Mouse (Mus musculus) stomach, postnatal 0 days (tissue): ENCODE data around the gene Cyba. TPM values are rescaled to one million over a fixed set of nuclear protein-coding genes. Genes with fewer than 3 reads are reported as not detected.

Experiments
- ATAC-seq: fragments of 200-750 bp; cut with Nextera tagmentation; 2 replicates; pipeline ENCODE4 v1.8.0; 2017; ENCODE audit not compliant: low FRiP score, low TSS enrichment
- DNase-seq: peaks from one replicate; pipeline ENCODE4 v3.0.0-alpha.2; 2016; ENCODE audit warnings: low spot score
- H3K27ac ChIP-seq: fragments of 300-500 bp; sonication (generic); replicated peaks from 2 replicates; pipeline ENCODE4 v1.5.1; 2014; ENCODE audit warnings: mild to moderate bottlenecking, control low read depth
- H3K27me3 ChIP-seq: fragments of 300-500 bp; sonication (generic); 2 replicates; pipeline ENCODE4 v1.6.1; 2014; ENCODE audit warnings: low read length; ENCODE audit not compliant: control insufficient read depth, insufficient read depth
- H3K36me3 ChIP-seq: fragments of 300-500 bp; sonication (generic); 2 replicates; pipeline ENCODE4 v1.6.1; 2014; ENCODE audit warnings: low read length, mixed read lengths; ENCODE audit not compliant: control insufficient read depth, insufficient read depth
- H3K4me1 ChIP-seq: fragments of 300-500 bp; sonication (generic); replicated peaks from 2 replicates; pipeline ENCODE4 v1.6.1; 2014; ENCODE audit warnings: antibody characterized with exemption; ENCODE audit not compliant: control insufficient read depth, insufficient read depth
- H3K4me2 ChIP-seq: fragments of 300-500 bp; sonication (generic); replicated peaks from 2 replicates; pipeline ENCODE4 v1.6.1; 2014; ENCODE audit warnings: low read depth, mild to moderate bottlenecking, control low read depth, moderate library complexity
- H3K4me3 ChIP-seq: fragments of 300-500 bp; sonication (generic); 2 replicates; pipeline ENCODE4 v1.5.1; 2014; ENCODE audit warnings: low read depth, low read length, control low read depth
- H3K9ac ChIP-seq: fragments of 300-500 bp; sonication (generic); 2 replicates; pipeline ENCODE4 v1.6.1; 2014; ENCODE audit warnings: mild to moderate bottlenecking, low read length, control low read depth, mixed read lengths
- H3K9me3 ChIP-seq: fragments of 300-500 bp; sonication (generic); 2 replicates; pipeline ENCODE4 v1.6.1; 2016; ENCODE audit warnings: low read length; ENCODE audit not compliant: control insufficient read depth
- CTCF ChIP-seq: IDR thresholded peaks from 2 replicates; pipeline ENCODE4 v1.5.1; 2016; ENCODE audit warnings: antibody characterized with exemption, low read depth, mild to moderate bottlenecking, moderate library complexity
- EP300 ChIP-seq: optimal IDR thresholded peaks from 2 replicates; pipeline ENCODE3; 2016; ENCODE audit warnings: antibody characterized with exemption
- WGBS: fragments of 180-500 bp; shearing (Covaris S2); extraction: QIAGEN DNeasy Blood & Tissue Kit; methylation state at CpG from one replicate; pipeline ENCODE4 v1.1.7; 2014; 5-methylcytosine and 5-hydroxymethylcytosine counted together
- polyA plus RNA-seq: library from polyadenylated mRNA; unstranded; fragments of >200 nt; fragmentation: Nextera tagmentation; extraction: Ambion mirVana; gene quantifications from 2 replicates; pipeline ENCODE4 v1.2.1, GENCODE M21; 2015

Gene Cyba
- polyA plus RNA-seq, 1 experiment from 2014 or later, result 267 TPM

DNA sequence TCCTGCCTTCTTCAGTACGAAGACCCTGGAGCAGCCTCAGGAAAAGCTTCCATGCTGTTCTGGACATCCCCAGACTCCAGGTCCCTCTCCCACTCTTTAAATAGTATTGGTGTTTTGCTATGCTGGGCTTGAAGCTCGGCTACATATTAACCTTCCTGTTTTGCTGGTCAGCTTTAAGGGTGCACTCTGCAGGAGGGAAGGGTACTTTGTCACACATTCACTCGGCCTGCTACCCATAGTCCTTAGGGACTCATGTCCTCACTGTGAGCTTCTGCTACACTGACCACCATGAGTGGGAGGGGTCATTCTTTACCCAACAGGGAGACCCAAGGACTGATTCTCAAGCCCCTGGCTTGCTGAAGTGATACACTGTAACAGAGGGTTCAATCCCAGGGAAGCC is 2.1 kb downstream of the Cyba start:
- Histone ChIP-seq H3K9ac (no peak overlapping the region), H3K9me3 (no peaks in the 10 kb centered on the region), H3K36me3 (peaks cover 3% of the 10 kb centered on the region; the same call in 1 of the 2 replicates), H3K4me1 (no peaks in the 10 kb centered on the region), H3K27me3 (no peaks in the 10 kb centered on the region), H3K4me2 (no peak overlapping the region), H3K4me3 (no peak overlapping the region), H3K27ac (no peak overlapping the region)
- WGBS, result 75% methylated on average over 3 of the region's 3 CpGs
- no peak for DNase-seq
- ATAC-seq, result no peak
- TF ChIP-seq CTCF, result no peak
- TF ChIP-seq EP300, result no peak

DNA sequence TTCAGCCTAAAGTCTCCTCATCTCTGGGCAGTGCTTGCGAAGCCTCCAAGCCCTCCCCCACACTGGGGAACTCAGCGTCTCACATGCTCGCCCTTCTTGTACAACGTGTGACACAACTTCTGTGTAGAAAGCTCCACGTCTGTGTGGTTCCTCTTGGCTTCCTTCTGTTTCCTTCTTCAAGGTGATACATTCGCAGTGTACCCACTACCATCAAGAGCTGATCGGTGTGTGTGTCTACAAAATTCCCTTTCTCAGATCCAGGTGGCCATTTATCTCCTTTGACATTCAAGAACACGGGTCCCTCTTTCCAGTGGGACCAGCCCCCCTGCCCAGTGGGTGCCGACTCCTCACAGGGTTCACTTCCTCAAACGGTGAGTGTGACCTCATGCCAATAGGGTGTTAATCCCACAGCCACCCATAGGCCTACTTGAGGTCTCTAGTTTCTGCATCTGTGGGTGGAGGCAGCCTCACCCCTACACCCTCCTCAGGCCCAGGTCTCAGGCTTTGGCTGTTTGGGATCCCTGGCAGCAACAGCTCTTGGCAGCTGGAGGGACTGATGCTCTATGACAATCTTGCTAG is 2.6 kb downstream of the Cyba start:
- Histone ChIP-seq H3K27ac (no peak overlapping the region), H3K36me3 (peaks cover 3% of the 10 kb centered on the region; the same call in 1 of the 2 replicates), H3K9me3 (no peaks in the 10 kb centered on the region), H3K9ac (no peak overlapping the region), H3K4me3 (no peak overlapping the region), H3K27me3 (no peaks in the 10 kb centered on the region), H3K4me2 (no peak overlapping the region), H3K4me1 (no peaks in the 10 kb centered on the region)
- ATAC-seq (no peak), DNase-seq (no peak)
- TF ChIP-seq CTCF, result no peak
- no peak for TF ChIP-seq EP300
- 82% methylated on average over 10 of the region's 10 CpGs for WGBS

DNA sequence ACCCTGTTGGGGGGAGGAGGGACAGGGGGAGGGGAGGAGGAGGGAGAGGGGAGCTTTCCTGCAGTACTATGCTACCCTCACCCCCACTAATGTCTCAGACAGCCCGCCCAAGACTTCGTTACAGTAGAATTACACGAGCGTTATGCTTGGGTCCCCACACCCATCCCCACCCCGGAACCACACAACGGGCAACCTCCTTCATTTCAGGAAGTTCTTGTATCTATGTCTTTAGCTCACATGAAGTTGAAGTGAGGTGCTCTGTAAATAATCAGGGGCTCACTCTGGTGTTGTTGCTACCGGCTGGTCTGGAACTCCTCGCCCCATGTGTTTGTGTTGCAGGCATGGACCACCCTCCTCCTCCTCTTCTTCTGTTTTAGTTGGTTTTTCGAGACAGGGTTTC is 4.6 kb downstream of the Cyba start:
- no peak overlapping the region for H3K27ac ChIP-seq
- 84% methylated on average over 9 of the region's 9 CpGs for WGBS
- no peaks in the 10 kb centered on the region for H3K36me3 ChIP-seq
- H3K4me1 ChIP-seq, result no peaks in the 10 kb centered on the region
- DNase-seq, result no peak
- TF ChIP-seq EP300, result no peak
- no peak for TF ChIP-seq CTCF
- H3K9ac ChIP-seq, result no peak overlapping the region
- H3K4me3 ChIP-seq, result no peak overlapping the region
- H3K4me2 ChIP-seq, result no peak overlapping the region
- no peak for ATAC-seq
- no peaks in the 10 kb centered on the region for H3K27me3 ChIP-seq
- H3K9me3 ChIP-seq, result no peaks in the 10 kb centered on the region

DNA sequence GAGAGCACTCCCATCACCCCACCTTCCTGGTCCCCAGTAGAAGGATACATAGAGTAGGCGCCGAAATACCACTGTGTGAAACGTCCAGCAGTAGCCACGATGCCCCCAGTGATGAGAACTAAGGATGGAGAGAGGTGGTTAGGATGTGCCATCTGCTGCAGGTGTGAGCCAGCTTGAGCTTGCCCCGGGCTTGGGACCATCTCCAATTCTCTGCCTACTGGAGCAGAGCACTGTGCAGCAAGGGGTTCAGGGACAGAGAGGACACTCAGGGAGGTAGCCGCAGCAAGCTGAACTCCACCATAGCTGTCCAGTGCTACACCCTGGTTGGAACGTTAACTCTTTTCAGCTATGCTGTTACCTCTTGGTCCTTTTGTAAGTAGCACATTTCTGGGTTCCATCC is 5.1 kb downstream of the Cyba start:
- no peak for TF ChIP-seq CTCF
- TF ChIP-seq EP300, result no peak
- Histone ChIP-seq H3K9me3 (no peaks in the 10 kb centered on the region), H3K4me1 (no peaks in the 10 kb centered on the region), H3K9ac (no peak overlapping the region), H3K27me3 (no peaks in the 10 kb centered on the region), H3K4me2 (no peak overlapping the region), H3K27ac (no peak overlapping the region), H3K4me3 (no peak overlapping the region), H3K36me3 (no peaks in the 10 kb centered on the region)
- DNase-seq (no peak), ATAC-seq (no peak)
- WGBS, result 87% methylated on average over 7 of the region's 7 CpGs

DNA sequence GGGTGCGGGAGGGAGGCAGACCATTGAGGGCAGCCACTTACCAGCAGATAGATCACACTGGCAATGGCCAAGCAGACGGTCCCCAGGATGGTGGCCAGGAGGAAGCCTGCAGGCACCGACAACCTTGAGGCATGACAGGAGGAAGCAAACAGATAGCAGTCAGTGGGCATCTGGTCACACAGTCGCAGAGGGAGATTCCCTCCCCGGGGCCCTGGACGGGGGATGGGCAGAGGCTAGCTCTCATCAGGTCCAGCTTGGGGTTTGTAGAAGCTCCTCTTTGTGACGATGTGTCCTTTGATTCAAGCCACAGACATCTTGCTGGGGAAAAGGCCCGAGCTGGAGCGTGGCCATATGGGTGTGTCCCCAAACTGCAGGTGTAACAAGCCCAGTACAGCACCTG is 6.6 kb downstream of the Cyba start:
- ATAC-seq, result no peak
- Histone ChIP-seq H3K9me3 (no peaks in the 10 kb centered on the region), H3K4me2 (no peak overlapping the region), H3K27me3 (no peaks in the 10 kb centered on the region), H3K9ac (no peak overlapping the region), H3K36me3 (no peaks in the 10 kb centered on the region), H3K27ac (no peak overlapping the region), H3K4me3 (no peak overlapping the region), H3K4me1 (no peaks in the 10 kb centered on the region)
- no peak for TF ChIP-seq CTCF
- no peak for TF ChIP-seq EP300
- DNase-seq, result no peak
- WGBS, result 73% methylated on average over 9 of the region's 9 CpGs

DNA sequence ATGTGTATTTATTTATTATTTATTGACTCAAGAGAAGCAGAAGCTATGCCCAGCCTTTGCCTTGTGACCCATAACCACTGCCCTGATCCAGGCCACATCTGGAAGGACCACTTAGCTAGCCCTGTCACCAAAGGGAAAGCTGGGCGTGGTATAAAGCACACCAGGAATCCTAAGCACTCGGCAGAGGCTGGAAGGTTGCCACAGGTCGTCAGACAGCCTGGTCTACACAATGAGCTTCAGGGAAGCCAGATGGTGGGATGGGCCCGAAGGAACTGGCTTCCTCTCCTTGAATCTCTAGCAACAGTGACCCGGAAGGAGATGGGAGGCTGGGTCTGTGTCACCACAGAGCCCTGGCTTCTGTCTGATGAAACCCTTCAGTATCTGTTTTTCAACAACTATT is 9.1 kb downstream of the Cyba start:
- TF ChIP-seq CTCF (no peak), EP300 (no peak)
- Histone ChIP-seq H3K9ac (no peak overlapping the region), H3K4me1 (no peaks in the 10 kb centered on the region), H3K27ac (no peak overlapping the region), H3K27me3 (no peaks in the 10 kb centered on the region), H3K4me3 (no peak overlapping the region), H3K9me3 (no peaks in the 10 kb centered on the region), H3K36me3 (no peaks in the 10 kb centered on the region), H3K4me2 (no peak overlapping the region)
- 25% methylated on average over 5 of the region's 5 CpGs for WGBS
- no peak for ATAC-seq
- DNase-seq, result no peak
